Mouse (Mus musculus) liver, embryonic 13.5 days (tissue): Measurements from ENCODE around the gene Csn2. TPM values are rescaled to one million over a fixed set of nuclear protein-coding genes. Genes with fewer than 3 reads are reported as not detected.

Source experiments
- ATAC-seq: fragments of 200-750 bp; cut with Nextera tagmentation; 2 replicates; pipeline ENCODE4 v1.8.0; 2017; ENCODE audit warnings: low read depth, mild to moderate bottlenecking, moderate number of reproducible peaks, moderate library complexity
- DNase-seq: peaks from one replicate; pipeline ENCODE4 v3.0.0; 2022
- H3K27ac ChIP-seq: fragments of 300-500 bp; sonication (generic); 2 replicates; pipeline ENCODE4 v1.5.1; 2015; ENCODE audit warnings: moderate library complexity, mild to moderate bottlenecking, inconsistent platforms
- H3K27me3 ChIP-seq: fragments of 300-500 bp; sonication (generic); 2 replicates; pipeline ENCODE4 v1.6.1; 2015; ENCODE audit warnings: mild to moderate bottlenecking, inconsistent platforms
- H3K36me3 ChIP-seq: fragments of 300-500 bp; sonication (generic); 2 replicates; pipeline ENCODE4 v1.6.1; 2015; ENCODE audit warnings: mild to moderate bottlenecking, inconsistent platforms
- H3K4me1 ChIP-seq: fragments of 300-500 bp; sonication (generic); replicated peaks from 2 replicates; pipeline ENCODE4 v1.6.1; 2015; ENCODE audit warnings: inconsistent platforms
- H3K4me2 ChIP-seq: fragments of 300-500 bp; sonication (generic); 2 replicates; pipeline ENCODE4 v1.6.1; 2015; ENCODE audit warnings: inconsistent platforms, mild to moderate bottlenecking, moderate library complexity
- H3K4me3 ChIP-seq: fragments of 300-500 bp; sonication (generic); replicated peaks from 2 replicates; pipeline ENCODE4 v1.5.1; 2015; ENCODE audit warnings: mild to moderate bottlenecking, inconsistent platforms
- H3K9ac ChIP-seq: fragments of 300-500 bp; sonication (generic); 2 replicates; pipeline ENCODE4 v1.6.1; 2015; ENCODE audit warnings: mild to moderate bottlenecking, inconsistent platforms
- H3K9me3 ChIP-seq: fragments of 300-500 bp; sonication (generic); replicated peaks from 2 replicates; pipeline ENCODE4 v1.6.1; 2016; ENCODE audit warnings: inconsistent platforms
- WGBS: fragments of 180-500 bp; shearing (Covaris S2); methylation state at CpG from one replicate; pipeline ENCODE4 v1.1.7; 2015; ENCODE audit not compliant: insufficient replicate concordance; 5-methylcytosine and 5-hydroxymethylcytosine counted together
- polyA plus RNA-seq: library from polyadenylated mRNA; unstranded; fragments of >200 nt; fragmentation: Nextera tagmentation; extraction: Ambion mirVana; gene quantifications from 2 replicates; pipeline ENCODE4 v1.2.1, GENCODE M21; 2015

Csn2 gene
- not detected in 2 replicates for polyA plus RNA-seq

DNA sequence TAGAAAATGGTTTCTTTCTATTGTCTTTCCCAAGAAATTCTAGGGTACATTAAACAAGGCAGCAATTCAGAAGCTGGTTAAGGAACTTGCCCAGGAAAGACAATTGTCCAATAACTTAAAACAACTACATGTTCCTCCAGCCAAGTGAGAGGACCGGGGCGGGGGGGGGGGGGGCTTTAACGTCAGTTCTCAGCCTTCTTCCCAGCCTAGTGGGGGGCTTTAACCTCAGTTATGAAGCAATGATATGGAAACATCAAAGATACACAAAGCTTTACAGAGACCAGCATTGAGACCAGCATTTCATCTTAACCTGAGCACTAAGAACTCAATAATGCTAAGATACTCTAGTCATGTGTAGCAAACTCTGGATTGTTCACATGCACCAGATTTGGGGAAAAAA, at the start of gene Csn2:
Csn2 (minus strand) TSS at position 101 of the 400 bp plus-strand sequence.
- Histone ChIP-seq H3K4me3 (no peak within 1 kb of the TSS), H3K4me2 (no peak within 1 kb of the TSS), H3K4me1 (no peaks in the 10 kb centered on the region), H3K9me3 (no peaks in the 10 kb centered on the region), H3K27ac (no peak within 1 kb of the TSS), H3K27me3 (no peaks in the 10 kb centered on the region), H3K9ac (no peak within 1 kb of the TSS), H3K36me3 (no peaks in the 10 kb centered on the region)
- no peak for ATAC-seq
- 68% methylated on average over 3 of the region's 3 CpGs for WGBS
- DNase-seq, result no peak

DNA sequence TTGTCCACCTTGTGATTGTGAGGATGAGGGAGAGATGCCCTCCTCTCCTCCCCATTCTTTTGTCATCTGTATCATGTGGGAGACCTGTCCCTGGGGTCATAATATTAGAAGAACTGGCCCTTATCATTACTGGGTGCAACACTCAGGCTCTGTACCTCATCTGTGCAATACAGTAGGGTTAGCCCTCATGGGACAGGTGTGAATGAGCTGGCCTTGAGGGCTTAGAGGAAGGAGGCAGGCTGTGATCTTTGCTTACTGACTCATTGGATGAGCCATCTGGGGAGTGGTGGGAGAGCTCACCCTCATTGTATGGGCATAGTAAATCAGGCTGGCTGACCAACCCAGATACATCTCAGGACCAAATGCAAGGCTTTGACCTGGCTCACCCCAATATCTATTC, 35.4 kb upstream of the Csn2 start:
- Histone ChIP-seq H3K4me1 (no peaks in the 10 kb centered on the region), H3K4me2 (no peak overlapping the region), H3K27ac (no peak overlapping the region), H3K27me3 (no peaks in the 10 kb centered on the region), H3K9me3 (no peaks in the 10 kb centered on the region), H3K36me3 (no peaks in the 10 kb centered on the region), H3K4me3 (no peak overlapping the region), H3K9ac (no peak overlapping the region)
- DNase-seq, result no peak
- ATAC-seq, result no peak

DNA sequence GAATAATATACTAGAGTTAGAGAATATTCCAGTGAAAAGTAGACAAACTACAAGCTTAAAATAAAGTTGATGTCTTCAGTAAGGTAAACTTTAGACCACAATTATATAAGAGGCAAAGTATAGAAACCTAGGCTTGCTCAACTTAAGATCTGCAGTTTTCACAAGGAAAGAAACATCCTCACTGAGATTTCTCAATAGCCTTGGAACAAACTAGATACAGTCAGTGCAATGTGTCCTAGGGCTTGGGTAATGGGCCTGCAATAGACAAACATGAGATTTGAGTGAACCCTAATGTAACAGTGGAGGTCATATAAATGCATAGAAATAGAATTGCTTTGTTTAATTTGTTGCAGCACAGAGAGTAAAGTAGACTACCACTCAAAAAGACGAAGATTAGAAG, 6.5 kb upstream of the Csn2 start:
- H3K27me3 ChIP-seq, result no peaks in the 10 kb centered on the region
- ATAC-seq (no peak), DNase-seq (no peak)
- no peak overlapping the region for H3K4me3 ChIP-seq
- no peaks in the 10 kb centered on the region for H3K36me3 ChIP-seq
- no peak overlapping the region for H3K4me2 ChIP-seq
- whole genome bisulfite sequencing, result 29% methylated on average over 1 of the region's 1 CpGs
- H3K4me1 ChIP-seq, result no peaks in the 10 kb centered on the region
- H3K27ac ChIP-seq, result no peak overlapping the region
- no peak overlapping the region for H3K9ac ChIP-seq
- H3K9me3 ChIP-seq, result no peaks in the 10 kb centered on the region

DNA sequence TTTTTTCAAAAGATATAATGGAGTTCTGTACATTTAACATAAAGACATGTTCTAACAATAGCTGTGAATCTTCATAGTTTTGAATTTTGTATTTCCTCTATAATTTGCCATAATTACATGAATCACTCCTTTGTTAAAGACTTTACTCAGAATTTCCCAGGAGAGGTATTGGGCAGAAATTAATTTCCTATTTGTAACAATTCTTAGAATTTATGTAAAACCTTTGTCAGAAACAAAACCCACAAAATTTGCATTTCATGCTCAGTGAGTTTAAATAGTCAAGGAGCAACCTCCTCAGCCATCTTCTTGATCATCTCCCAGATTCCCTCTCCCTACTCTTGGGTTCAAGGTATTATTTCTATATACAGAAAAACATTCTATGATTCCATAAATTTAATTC, 33.5 kb downstream of the Csn2 start, which contains the start of gene Csn1s1:
Csn1s1 (plus strand) TSS at position 301 of the 400 bp plus-strand sequence.
- H3K9me3 ChIP-seq, result no peaks in the 10 kb centered on the region
- no peak within 1 kb of the TSS for H3K9ac ChIP-seq

DNA sequence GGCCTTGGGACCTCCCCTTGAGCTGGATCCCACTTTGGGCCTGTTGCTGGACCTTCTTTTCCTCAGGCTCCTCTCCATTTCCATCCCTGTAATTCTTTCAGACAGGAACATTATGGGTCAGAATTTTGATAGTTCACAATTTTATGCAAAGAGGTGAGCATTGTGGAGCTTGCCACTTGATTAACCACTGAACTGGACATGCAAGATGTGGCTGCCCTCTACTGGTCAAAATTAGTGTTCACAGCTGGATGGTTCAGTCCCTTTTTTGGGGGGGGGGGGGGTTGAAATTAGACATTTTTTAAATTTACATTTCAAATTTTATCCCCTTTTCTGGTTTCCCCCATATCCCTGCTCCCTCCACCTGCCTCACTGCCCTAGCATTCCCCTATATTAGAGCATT, 56.6 kb downstream of the Csn2 start:
- DNase-seq (no peak), ATAC-seq (no peak)
- Histone ChIP-seq H3K4me3 (no peak overlapping the region), H3K9ac (no peak overlapping the region), H3K27me3 (no peaks in the 10 kb centered on the region), H3K4me2 (no peak overlapping the region), H3K27ac (no peak overlapping the region), H3K9me3 (no peaks in the 10 kb centered on the region), H3K36me3 (no peaks in the 10 kb centered on the region), H3K4me1 (no peaks in the 10 kb centered on the region)

More for the DNA sequence above, 33.5 kb downstream of the Csn2 start, which contains the start of gene Csn1s1:
- H3K27me3 ChIP-seq, result no peaks in the 10 kb centered on the region
- no peak within 1 kb of the TSS for H3K4me2 ChIP-seq
- no peak within 1 kb of the TSS for H3K4me3 ChIP-seq
- DNase-seq (no peak), ATAC-seq (no peak)
- H3K36me3 ChIP-seq, result no peaks in the 10 kb centered on the region
- no peak within 1 kb of the TSS for H3K27ac ChIP-seq
- H3K4me1 ChIP-seq, result no peaks in the 10 kb centered on the region

Other genes with a start within 250 kb of the Csn2 start
- not detected in 2 replicates for gene Ugt2a2, start 217.4 kb downstream of the Csn2 start, polyA plus RNA-seq
- gene Gm43638, start 212.8 kb downstream of the Csn2 start, polyA plus RNA-seq, result not detected in 2 replicates
- gene Ugt2a1, start 208.8 kb downstream of the Csn2 start, polyA plus RNA-seq, result not detected in 2 replicates
- 0.83 and 0.95 TPM in 2 replicates for gene Sult1b1, start 161.4 kb downstream of the Csn2 start, polyA plus RNA-seq
- gene Sult1d1, start 130.6 kb downstream of the Csn2 start, polyA plus RNA-seq, result 1.5 and 2.0 TPM in 2 replicates
- gene Sult1e1, start 108.0 kb downstream of the Csn2 start, polyA plus RNA-seq, result not detected in 2 replicates
- not detected in 2 replicates for gene Csn1s1, start 33.4 kb downstream of the Csn2 start, polyA plus RNA-seq
- not detected in 2 replicates for gene Csn1s2a, start 74.9 kb upstream of the Csn2 start, polyA plus RNA-seq
- not detected in 2 replicates for gene Csn1s2b, start 108.5 kb upstream of the Csn2 start, polyA plus RNA-seq
- not detected in 2 replicates for gene Prr27, start 126.1 kb upstream of the Csn2 start, polyA plus RNA-seq
- not detected in 2 replicates for gene Odam, start 185.4 kb upstream of the Csn2 start, polyA plus RNA-seq
- gene Csn3, start 225.9 kb upstream of the Csn2 start, polyA plus RNA-seq, result not detected in 2 replicates